Mouse (Mus musculus) induced T-regulatory cell, adult 2 months (primary cell): ENCODE results near the gene Gm11238.
"Not testable (repeated sequence)": the region's sequence is repeated elsewhere in the genome, so short reads cannot be mapped to it uniquely, and the experiment has no call there.

Experiments used
- DNase-seq: peaks from one replicate; pipeline ENCODE4 v3.0.0-alpha.2; 2012; ENCODE audit warnings: low read depth

Gm11238 gene

DNA sequence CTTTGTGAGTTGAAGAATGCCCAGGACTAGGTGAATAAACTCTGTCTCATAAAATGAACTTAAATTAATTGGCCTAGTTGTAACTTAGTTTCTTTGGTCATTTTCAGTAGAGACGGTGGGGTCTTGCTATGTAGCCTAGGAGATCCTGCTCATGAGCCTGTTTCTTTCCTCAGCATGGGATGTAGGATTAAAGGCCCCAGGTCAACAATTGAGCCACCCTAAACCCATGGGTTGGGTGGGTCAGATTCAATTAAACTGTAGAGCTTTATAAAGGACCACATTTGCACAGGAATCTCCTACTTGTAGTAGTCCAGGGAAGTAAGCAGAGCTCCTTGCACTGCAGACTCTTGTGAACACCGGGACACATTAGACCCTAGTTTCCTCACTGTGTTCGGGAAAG is at the start of gene Gm11238:
Gene Gm11238 (plus strand): TSS at position 301 of the 400 bp plus-strand sequence.
- DNase-seq: not testable (repeated sequence)

GRCm38 (mm10) chr4:73599248-73599647 is 8.4 kb upstream of the Gm11238 start:
- DNase-seq: no peak

- not testable (repeated sequence) for DNase-seq
These were observed 15.0 kb downstream of the Gm11238 start, which contains the start of gene Gm11237 for GRCm38 (mm10) chr4:73622684-73623083. TSS of gene Gm11237 (plus strand) at chr4:73622984.

- not testable (repeated sequence) for DNase-seq
These were observed 30.1 kb downstream of the Gm11238 start, which contains the start of gene Gm11236 for GRCm38 (mm10) chr4:73637821-73638220. TSS of gene Gm11236 (plus strand) at chr4:73638121.

DNA sequence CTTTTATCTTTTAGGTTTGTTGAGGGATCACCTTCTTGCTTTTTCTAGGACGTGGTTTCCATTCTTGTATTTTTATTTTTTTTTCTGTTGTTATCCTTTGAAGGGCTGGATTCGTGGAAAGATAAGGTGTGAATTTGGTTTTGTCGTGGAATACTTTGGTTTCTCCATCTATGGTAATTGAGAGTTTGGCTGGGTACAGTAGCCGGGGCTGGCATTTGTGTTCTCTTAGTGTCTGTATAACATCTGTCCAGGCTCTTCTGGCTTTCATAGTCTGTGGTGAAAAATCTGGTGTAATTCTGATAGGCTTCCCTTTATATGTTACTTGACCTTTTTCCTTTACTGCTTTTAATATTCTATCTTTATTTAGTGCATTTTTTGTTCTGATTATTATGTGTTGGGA is 54.2 kb downstream of the Gm11238 start:
- not testable (repeated sequence) for DNase-seq

DNA sequence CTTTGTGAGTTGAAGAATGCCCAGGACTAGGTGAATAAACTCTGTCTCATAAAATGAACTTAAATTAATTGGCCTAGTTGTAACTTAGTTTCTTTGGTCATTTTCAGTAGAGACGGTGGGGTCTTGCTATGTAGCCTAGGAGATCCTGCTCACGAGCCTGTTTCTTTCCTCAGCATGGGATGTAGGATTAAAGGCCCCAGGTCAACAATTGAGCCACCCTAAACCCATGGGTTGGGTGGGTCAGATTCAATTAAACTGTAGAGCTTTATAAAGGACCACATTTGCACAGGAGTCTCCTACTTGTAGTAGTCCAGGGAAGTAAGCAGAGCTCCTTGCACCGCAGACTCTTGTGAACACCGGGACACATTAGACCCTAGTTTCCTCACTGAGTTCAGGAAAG is 60.4 kb downstream of the Gm11238 start, which contains the start of gene Gm11239:
Gene Gm11239 (plus strand): TSS at position 301 of the 400 bp plus-strand sequence.
- DNase-seq: not testable (repeated sequence)

DNA sequence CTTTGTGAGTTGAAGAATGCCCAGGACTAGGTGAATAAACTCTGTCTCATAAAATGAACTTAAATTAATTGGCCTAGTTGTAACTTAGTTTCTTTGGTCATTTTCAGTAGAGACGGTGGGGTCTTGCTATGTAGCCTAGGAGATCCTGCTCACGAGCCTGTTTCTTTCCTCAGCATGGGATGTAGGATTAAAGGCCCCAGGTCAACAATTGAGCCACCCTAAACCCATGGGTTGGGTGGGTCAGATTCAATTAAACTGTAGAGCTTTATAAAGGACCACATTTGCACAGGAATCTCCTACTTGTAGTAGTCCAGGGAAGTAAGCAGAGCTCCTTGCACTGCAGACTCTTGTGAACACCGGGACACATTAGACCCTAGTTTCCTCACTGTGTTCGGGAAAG is 75.5 kb downstream of the Gm11238 start, which contains the start of gene Gm428:
Gene Gm428 (plus strand): TSS at position 301 of the 400 bp plus-strand sequence.
- not testable (repeated sequence) for DNase-seq
